Mouse (Mus musculus) CH12.LX (cell line): ENCODE results near the gene Ptcd2. TPM values are rescaled to one million over a fixed set of nuclear protein-coding genes. Genes with fewer than 3 reads are reported as not detected.
A peak's percentile ranks its signal among the peaks of the same experiment; 100 is the strongest.

Experiments used
- DNase-seq: peaks from one replicate; pipeline ENCODE4 v3.0.0-alpha.2; 2013; ENCODE audit errors: extremely low read depth
- H3K27ac ChIP-seq: 2 replicates; pipeline ENCODE4 v1.5.1; 2012; ENCODE audit warnings: low read depth, mild to moderate bottlenecking, control low read depth, moderate library complexity; ENCODE audit not compliant: insufficient read depth
- H3K27me3 ChIP-seq: replicated peaks from 2 replicates; pipeline ENCODE3; 2012; ENCODE audit warnings: inconsistent platforms
- H3K36me3 ChIP-seq, 2 experiments: replicated peaks in 1 of 2; 2 replicates each; pipeline versions ENCODE3 to v1.6.1; 2012; ENCODE audit warnings: inconsistent platforms in 1 of 2, low read length in 1 of 2, mild to moderate bottlenecking in 1 of 2, mixed read lengths in 1 of 2, moderate library complexity in 1 of 2; ENCODE audit not compliant: control insufficient read depth in 1 of 2, insufficient read depth in 1 of 2
- H3K4me1 ChIP-seq, 2 experiments: 2 replicates each; pipeline ENCODE4 v1.6.1; 2012; ENCODE audit warnings: inconsistent platforms in 1 of 2, moderate library complexity in 1 of 2; ENCODE audit not compliant: insufficient read depth in 2 of 2, control insufficient read depth in 1 of 2
- H3K4me2 ChIP-seq: 2 replicates; pipeline ENCODE4 v1.6.1; 2012; ENCODE audit warnings: low read depth, mild to moderate bottlenecking, control low read depth; ENCODE audit not compliant: poor library complexity, insufficient read depth, severe bottlenecking
- H3K4me3 ChIP-seq, 3 experiments: fragments of 150-350 bp in 1 of 3; sonication (generic) in 1 of 3; replicated peaks in 1 of 3; 2 replicates each; pipeline versions ENCODE3 to v1.5.1; 2011 to 2012; ENCODE audit warnings: low read depth in 2 of 3, low read length in 2 of 3, mild to moderate bottlenecking in 2 of 3, moderate library complexity in 2 of 3, control low read depth in 1 of 3, improper control_type of control experiment in 1 of 3, inconsistent platforms in 1 of 3, mixed read lengths in 1 of 3; ENCODE audit not compliant: poor library complexity in 1 of 3
- H3K79me2 ChIP-seq: replicated peaks from 2 replicates; pipeline ENCODE4 v1.6.1; 2012; ENCODE audit warnings: mild to moderate bottlenecking, moderate library complexity; ENCODE audit not compliant: control insufficient read depth, poor library complexity, insufficient read depth, severe bottlenecking; ENCODE audit errors: extremely low read depth
- H3K9ac ChIP-seq: 2 replicates; pipeline ENCODE4 v1.6.1; 2012; ENCODE audit warnings: low read depth, mild to moderate bottlenecking, control low read depth, moderate library complexity; ENCODE audit not compliant: insufficient read depth
- H3K9me3 ChIP-seq: replicated peaks from 2 replicates; pipeline ENCODE3; 2012; ENCODE audit warnings: low read length, inconsistent platforms, mixed read lengths
- BHLHE40 ChIP-seq: IDR thresholded peaks from 2 replicates; pipeline ENCODE4 v1.6.1; 2011; ENCODE audit warnings: mild to moderate bottlenecking, low read depth, low read length, improper control_type of control experiment
- CHD1 ChIP-seq: IDR thresholded peaks from 2 replicates; pipeline ENCODE4 v1.6.1; 2012; ENCODE audit warnings: low read depth, low read length, improper control_type of control experiment, inconsistent platforms
- EP300 ChIP-seq: IDR thresholded peaks from 2 replicates; pipeline ENCODE4 v1.6.1; 2011; ENCODE audit warnings: low read length, improper control_type of control experiment
- HCFC1 ChIP-seq: IDR thresholded peaks from 2 replicates; pipeline ENCODE4 v1.6.1; 2012; ENCODE audit warnings: low read depth, mild to moderate bottlenecking, inconsistent platforms, low read length, improper control_type of control experiment
- JUND ChIP-seq: conservative IDR thresholded peaks from 2 replicates; pipeline ENCODE4 v1.6.1; 2011; ENCODE audit warnings: low read depth, low read length, improper control_type of control experiment
- KAT2A ChIP-seq: IDR thresholded peaks from 2 replicates; pipeline ENCODE4 v1.6.1; 2012; ENCODE audit warnings: low read length, improper control_type of control experiment, inconsistent platforms; ENCODE audit not compliant: insufficient replicate concordance
- MAFK ChIP-seq: IDR thresholded peaks from 2 replicates; pipeline ENCODE4 v1.6.1; 2011; ENCODE audit warnings: low read length, improper control_type of control experiment; ENCODE audit not compliant: insufficient replicate concordance
- MAX ChIP-seq: IDR thresholded peaks from 2 replicates; pipeline ENCODE4 v1.6.1; 2011; ENCODE audit warnings: low read length, improper control_type of control experiment
- MAZ ChIP-seq: IDR thresholded peaks from 2 replicates; pipeline ENCODE4 v1.6.1; 2012; ENCODE audit warnings: low read depth, mild to moderate bottlenecking, inconsistent platforms, low read length, improper control_type of control experiment, moderate library complexity
- MYC ChIP-seq: IDR thresholded peaks from 2 replicates; pipeline ENCODE4 v1.6.1; 2011; ENCODE audit warnings: low read depth, mild to moderate bottlenecking, improper control_type of control experiment, low read length
- NELFE ChIP-seq: IDR thresholded peaks from 2 replicates; pipeline ENCODE4 v1.6.1; 2011; ENCODE audit warnings: low read depth, low read length, improper control_type of control experiment
- NRF1 ChIP-seq: IDR thresholded peaks from 2 replicates; pipeline ENCODE4 v1.6.1; 2014; ENCODE audit warnings: low read depth, mild to moderate bottlenecking, inconsistent platforms, low read length, improper control_type of control experiment, moderate library complexity
- POLR2AphosphoS2 ChIP-seq: IDR thresholded peaks from 2 replicates; pipeline ENCODE4 v1.6.1; 2011; ENCODE audit warnings: low read depth, low read length, improper control_type of control experiment
- RCOR1 ChIP-seq: conservative IDR thresholded peaks from 2 replicates; pipeline ENCODE4 v1.6.1; 2012; ENCODE audit warnings: low read depth, mild to moderate bottlenecking, inconsistent platforms, low read length, improper control_type of control experiment
- SMC3 ChIP-seq: IDR thresholded peaks from 2 replicates; pipeline ENCODE4 v1.6.1; 2011; ENCODE audit warnings: low read depth, low read length, improper control_type of control experiment
- TBP ChIP-seq: conservative IDR thresholded peaks from 2 replicates; pipeline ENCODE4 v1.6.1; 2011; ENCODE audit warnings: low read depth, low read length, improper control_type of control experiment
- UBTF ChIP-seq: IDR thresholded peaks from 2 replicates; pipeline ENCODE4 v1.6.1; 2012; ENCODE audit warnings: low read depth, mild to moderate bottlenecking, inconsistent platforms, low read length, improper control_type of control experiment, moderate library complexity
- USF2 ChIP-seq: conservative IDR thresholded peaks from 2 replicates; pipeline ENCODE4 v1.6.1; 2011; ENCODE audit warnings: low read depth, low read length, improper control_type of control experiment
- ZKSCAN1 ChIP-seq: IDR thresholded peaks from 2 replicates; pipeline ENCODE4 v1.6.1; 2012; ENCODE audit warnings: low read depth, inconsistent platforms, low read length, improper control_type of control experiment, borderline replicate concordance
- ZMIZ1 ChIP-seq: IDR thresholded peaks from 2 replicates; pipeline ENCODE4 v1.6.1; 2012; ENCODE audit warnings: low read depth, mild to moderate bottlenecking, inconsistent platforms, low read length, improper control_type of control experiment
- dilution Hi-C: fragments of 300-500 bp; cut with MboI; formaldehyde crosslinking; loops from 2 replicates; pipeline ENCODE4 v1.14.3; 2020; ENCODE audit warnings: low sequenced_read_pairs; ENCODE audit not compliant: extremely low pct_unique_long_range_greater_than_20kb, extremely low pct_ligation_motif_present
- in situ Hi-C: fragments of 300-500 bp; cut with MboI; formaldehyde crosslinking; loops from 3 replicates; pipeline ENCODE4 v1.14.3; 2019; ENCODE audit warnings: low sequenced_read_pairs, low pct_ligation_motif_present, low pct_unique_long_range_greater_than_20kb, mixed read lengths
- polyA plus RNA-seq: library from polyadenylated mRNA; unstranded; fragments of >175 nt; gene quantifications from 2 replicates; pipeline ENCODE4 v1.2.1, GENCODE M21; 2012; ENCODE audit warnings: low read depth; ENCODE audit not compliant: insufficient read length
- total RNA-seq, 2 experiments: library from RNA; depleted of rRNA; stranded (reverse); fragments of 300-350 nt in 1 of 2; fragments of >200 nt in 1 of 2; gene quantifications; 2 replicates each; pipeline ENCODE4 v1.2.3; 2012 to 2014

Ptcd2 gene
- total and polyA plus RNA-seq, 3 experiments = 32.4 to 92.9 (median 52.2) TPM

DNA sequence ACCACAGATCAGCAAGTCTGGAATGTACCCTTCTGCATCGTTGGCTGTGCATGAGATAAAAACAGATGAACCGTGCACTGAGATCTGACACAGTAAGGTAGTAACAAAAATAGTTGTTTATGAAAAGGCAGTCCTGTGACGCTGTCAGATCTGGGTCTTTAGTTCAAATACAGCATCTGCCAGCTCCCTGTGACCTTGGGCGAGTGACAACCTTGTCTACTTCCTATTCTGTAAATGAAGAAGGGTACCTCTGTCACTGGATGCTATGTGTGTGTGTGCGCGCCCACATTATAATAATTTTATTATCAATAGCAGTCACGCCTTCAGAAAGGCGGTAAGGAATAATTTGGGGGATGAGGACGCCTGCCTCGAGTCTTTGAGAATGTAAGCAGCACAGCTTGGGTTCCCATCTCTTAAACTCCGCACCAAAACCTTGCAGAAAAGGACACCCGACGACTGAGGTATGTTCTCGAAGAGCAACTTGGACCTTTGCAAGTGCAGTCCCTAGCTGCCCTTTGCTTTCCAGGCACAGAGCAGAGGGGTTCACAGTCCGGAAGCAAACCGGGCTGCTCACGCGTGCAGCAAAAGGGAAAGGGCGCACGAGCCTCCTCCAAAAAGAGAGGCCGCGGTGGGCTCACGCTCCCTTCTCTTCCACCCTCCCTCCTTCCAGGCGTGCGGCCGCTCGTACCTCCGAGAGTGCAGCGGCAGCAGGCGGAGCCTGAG lies 468 bp downstream of the Ptcd2 start:
- DNase-seq = peak; percentile 24
- peak overlapping the region; percentile 44; the same call in 1 of the 2 replicates for H3K27ac ChIP-seq
- dilution Hi-C loops = no loop called here

DNA sequence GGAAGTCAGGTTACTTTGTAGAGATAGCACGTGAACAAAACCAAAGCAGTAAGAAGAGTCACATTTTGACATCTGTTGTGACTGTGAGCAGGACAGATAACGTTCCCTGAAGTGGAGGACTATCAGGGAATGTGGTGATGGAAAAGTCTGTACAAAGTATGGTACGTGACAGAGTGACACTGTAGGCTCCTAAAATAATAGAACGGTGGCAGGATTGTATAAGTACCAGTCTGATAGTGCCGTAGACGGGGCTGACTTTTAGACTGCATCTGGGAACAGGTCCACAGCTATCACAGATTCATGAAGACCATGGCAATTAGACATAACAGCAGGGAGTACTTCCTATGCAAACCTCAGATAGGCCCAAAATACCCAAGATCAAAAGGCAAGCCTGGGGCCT lies 3.0 kb downstream of the Ptcd2 start:
- Histone ChIP-seq H3K4me2 (no peak overlapping the region), H3K4me3 (no peak overlapping the region), H3K27me3 (no peaks in the 10 kb centered on the region), H3K9me3 (no peaks in the 10 kb centered on the region), H3K79me2 (peaks cover 28% of the 10 kb centered on the region), H3K4me1 (peaks cover 2 to 36% of the 10 kb centered on the region in 2 experiments; a peak in 3 of 4 replicates), H3K9ac (no peak overlapping the region), H3K36me3 (peaks cover 44 to 66% of the 10 kb centered on the region in 2 experiments), H3K27ac (no peak overlapping the region)
- in situ Hi-C loops = no loop called here
- no peak for TF ChIP-seq NELFE
- TF ChIP-seq POLR2AphosphoS2 = no peak
- no peak for TF ChIP-seq SMC3
- TF ChIP-seq ZKSCAN1 = no peak
- no peak for TF ChIP-seq RCOR1
- no peak for TF ChIP-seq JUND
- no peak for TF ChIP-seq UBTF
- no peak for TF ChIP-seq EP300
- TF ChIP-seq HCFC1 = no peak
- no peak for TF ChIP-seq MYC
- no peak for TF ChIP-seq MAZ
- TF ChIP-seq ZMIZ1 = no peak
- no peak for TF ChIP-seq USF2
- TF ChIP-seq MAX = no peak
- no peak for TF ChIP-seq CHD1
- TF ChIP-seq MAFK = no peak
- TF ChIP-seq KAT2A = no peak
- TF ChIP-seq NRF1 = no peak
- no peak for DNase-seq
- dilution Hi-C loops = no loop called here

More for the DNA sequence above, 468 bp downstream of the Ptcd2 start:
- peak overlapping the region; percentile 78 for H3K4me2 ChIP-seq
- in situ Hi-C loops = no loop called here
- H3K4me1 ChIP-seq = peaks cover 4 to 41% of the 10 kb centered on the region in 2 experiments
- H3K9ac ChIP-seq = peak overlapping the region; percentile 71
- peak; percentile 80 for TF ChIP-seq BHLHE40
- no peak for TF ChIP-seq KAT2A
- TF ChIP-seq MYC = 0 out of 2 replicates have a peak, but pooled peaks have one; percentile 18
- TF ChIP-seq MAX = 0 out of 2 replicates have a peak, but pooled peaks have one; percentile 32
- TF ChIP-seq POLR2AphosphoS2 = no peak
- no peak for TF ChIP-seq TBP
- peaks cover 50 to 63% of the 10 kb centered on the region in 2 experiments for H3K36me3 ChIP-seq
- peaks cover 41% of the 10 kb centered on the region for H3K79me2 ChIP-seq
- no peaks in the 10 kb centered on the region for H3K9me3 ChIP-seq
- peak overlapping the region; percentile 92 to 97 (median 94) for H3K4me3 ChIP-seq
- no peaks in the 10 kb centered on the region for H3K27me3 ChIP-seq
